Mouse (Mus musculus): ENCODE results near the gene Tnr. TPM values are rescaled to one million over a fixed set of nuclear protein-coding genes. Genes with fewer than 3 reads are reported as not detected.

The Tnr gene
- polyA plus RNA-seq, 1 experiment from 2014 or later, result 0.47 TPM

DNA sequence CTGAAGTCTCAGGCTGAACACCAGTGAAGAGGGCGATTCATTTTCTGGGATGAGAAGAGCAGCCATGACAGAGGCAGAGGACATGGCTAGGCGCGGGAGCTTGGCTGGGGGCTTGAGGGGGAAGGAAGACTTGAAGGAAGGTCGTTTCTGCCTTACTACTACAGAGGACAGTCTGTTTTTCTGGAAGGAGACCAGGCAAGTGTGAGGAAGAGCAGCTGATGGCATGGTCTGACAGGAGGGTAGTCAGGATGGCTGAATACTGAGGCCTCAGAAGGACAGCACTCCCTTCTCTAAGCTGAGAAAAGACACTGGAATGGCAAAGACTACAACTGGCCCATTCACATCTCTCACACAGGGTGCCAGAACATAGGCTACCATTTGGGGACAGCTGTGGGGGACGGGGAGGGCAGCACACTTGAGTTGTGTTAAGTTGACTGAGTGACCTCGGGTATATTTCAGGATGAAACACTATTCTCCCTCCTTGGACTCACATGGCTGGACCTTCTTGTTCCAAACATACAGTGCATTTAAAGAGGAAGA is 90.6 kb downstream of the Tnr start:
- Histone ChIP-seq H3K27ac (ENCODE audit: low read depth, low read length) (no peak overlapping the region), H3K4me2 (replicated peaks; ENCODE audit: low read depth) (no peak overlapping the region), H3K9me3 (ENCODE audit: control insufficient read depth) (no peaks in the 10 kb centered on the region), H3K27me3 (replicated peaks; ENCODE audit: control insufficient read depth, insufficient read depth, low read length) (no peaks in the 10 kb centered on the region), H3K9ac (ENCODE audit: low read depth, low read length) (no peak overlapping the region), H3K4me1 (replicated peaks; ENCODE audit: control insufficient read depth, insufficient read depth, low read length) (no peaks in the 10 kb centered on the region), H3K4me3 (ENCODE audit: low read depth, low read length) (no peak overlapping the region), H3K36me3 (ENCODE audit: control insufficient read depth, insufficient read depth) (no peaks in the 10 kb centered on the region)
- no peak for TF ChIP-seq CTCF (IDR thresholded peaks at IDR 0.05; ENCODE audit: low read depth)
- 68% methylated on average over 6 of the region's 6 CpGs for WGBS
- ATAC-seq, result no peak

DNA sequence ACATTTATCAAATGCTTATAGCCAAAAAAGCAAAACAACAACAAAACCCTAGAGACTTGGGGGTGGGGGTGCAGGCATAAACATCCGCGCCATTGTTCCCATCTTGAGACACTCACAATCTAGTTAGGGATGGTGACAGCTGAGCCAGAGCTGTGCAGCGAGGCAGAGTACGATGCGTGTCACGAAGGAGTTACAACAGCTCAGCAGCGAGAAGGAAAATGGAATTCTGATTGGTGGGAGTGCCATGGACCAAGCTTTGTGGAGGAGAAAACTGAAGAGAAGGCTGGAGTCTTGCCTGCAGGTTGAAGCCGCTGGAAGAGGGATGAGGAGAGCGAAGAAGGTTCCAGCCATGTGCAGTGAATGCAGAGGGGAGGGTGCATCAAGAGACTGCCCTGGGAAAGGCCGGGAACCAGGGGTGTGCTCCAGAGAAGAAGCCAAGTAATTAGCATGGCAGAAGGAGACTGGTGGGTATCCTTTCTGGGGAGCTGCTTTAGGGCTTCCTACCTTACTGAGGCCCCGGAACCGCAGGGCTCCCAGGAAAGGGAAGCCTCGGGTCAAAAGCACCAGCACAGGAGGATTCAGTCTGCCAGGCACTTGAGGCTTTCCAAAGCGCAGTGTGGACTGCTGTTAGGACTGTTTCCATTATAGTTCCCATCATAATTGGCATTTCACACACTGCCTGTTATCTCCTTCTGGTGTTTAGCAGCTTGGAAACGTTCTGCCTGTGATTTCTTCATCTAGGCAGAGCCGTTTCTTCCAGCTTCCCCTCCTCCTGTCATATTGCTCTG is 91.3 kb downstream of the Tnr start:
- H3K4me3 ChIP-seq (ENCODE audit: low read depth, low read length), result no peak overlapping the region
- no peaks in the 10 kb centered on the region for H3K4me1 ChIP-seq (replicated peaks; ENCODE audit: control insufficient read depth, insufficient read depth, low read length)
- H3K36me3 ChIP-seq (ENCODE audit: control insufficient read depth, insufficient read depth), result no peaks in the 10 kb centered on the region
- H3K9ac ChIP-seq (ENCODE audit: low read depth, low read length), result no peak overlapping the region
- H3K4me2 ChIP-seq (replicated peaks; ENCODE audit: low read depth), result no peak overlapping the region
- no peak for TF ChIP-seq CTCF (IDR thresholded peaks at IDR 0.05; ENCODE audit: low read depth)
- no peaks in the 10 kb centered on the region for H3K27me3 ChIP-seq (replicated peaks; ENCODE audit: control insufficient read depth, insufficient read depth, low read length)
- no peaks in the 10 kb centered on the region for H3K9me3 ChIP-seq (ENCODE audit: control insufficient read depth)
- H3K27ac ChIP-seq (ENCODE audit: low read depth, low read length), result no peak overlapping the region
- 66% methylated on average over 16 of the region's 16 CpGs for WGBS
- ATAC-seq, result no peak

DNA sequence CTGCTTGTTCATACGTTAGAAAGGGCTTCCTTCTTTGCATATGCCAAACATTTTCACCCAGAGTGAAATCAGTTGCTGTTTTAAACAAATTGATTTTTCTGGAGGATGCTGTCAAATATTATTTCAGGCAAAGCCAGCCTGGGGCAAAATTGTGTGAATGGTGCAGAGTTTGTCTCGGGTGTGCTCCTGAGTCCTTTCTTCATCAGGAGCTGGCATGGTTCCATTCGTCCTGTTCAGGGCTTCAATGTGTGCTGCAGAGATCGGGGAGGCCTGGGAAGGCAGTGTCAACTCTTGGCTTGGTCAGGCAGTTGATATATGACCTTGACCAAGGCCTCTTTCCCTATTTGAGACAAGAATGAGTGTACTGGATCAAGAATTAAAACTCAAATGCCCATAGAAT is 92.1 kb downstream of the Tnr start:
- H3K4me2 ChIP-seq (replicated peaks; ENCODE audit: low read depth), result no peak overlapping the region
- no peak overlapping the region for H3K27ac ChIP-seq (ENCODE audit: low read depth, low read length)
- no peak for ATAC-seq
- no peak for TF ChIP-seq CTCF (IDR thresholded peaks at IDR 0.05; ENCODE audit: low read depth)
- WGBS, result 67% methylated on average over 4 of the region's 4 CpGs
- no peaks in the 10 kb centered on the region for H3K4me1 ChIP-seq (replicated peaks; ENCODE audit: control insufficient read depth, insufficient read depth, low read length)
- no peaks in the 10 kb centered on the region for H3K9me3 ChIP-seq (ENCODE audit: control insufficient read depth)
- no peaks in the 10 kb centered on the region for H3K36me3 ChIP-seq (ENCODE audit: control insufficient read depth, insufficient read depth)
- H3K27me3 ChIP-seq (replicated peaks; ENCODE audit: control insufficient read depth, insufficient read depth, low read length), result no peaks in the 10 kb centered on the region
- no peak overlapping the region for H3K4me3 ChIP-seq (ENCODE audit: low read depth, low read length)
- H3K9ac ChIP-seq (ENCODE audit: low read depth, low read length), result no peak overlapping the region

DNA sequence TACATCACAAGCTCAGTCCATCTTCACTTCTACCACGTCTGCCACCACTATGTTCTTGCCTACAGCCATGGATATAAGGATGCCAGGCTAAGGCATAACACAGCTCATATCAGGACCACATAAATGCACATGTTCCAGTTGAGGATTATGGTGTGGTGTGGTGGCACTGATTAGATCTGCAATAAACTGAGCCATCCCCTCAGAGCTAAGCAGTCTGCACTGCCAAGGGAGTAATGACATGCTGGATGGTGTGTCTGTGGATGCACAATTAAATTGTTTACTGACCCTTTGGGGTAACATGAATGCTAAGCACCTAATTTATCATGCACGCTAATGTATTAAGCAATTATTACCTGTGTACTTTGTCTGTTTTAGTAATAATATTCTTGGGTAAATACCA is 95.6 kb downstream of the Tnr start:
- Histone ChIP-seq H3K4me1 (replicated peaks; ENCODE audit: control insufficient read depth, insufficient read depth, low read length) (no peaks in the 10 kb centered on the region), H3K27ac (ENCODE audit: low read depth, low read length) (no peak overlapping the region), H3K9me3 (ENCODE audit: control insufficient read depth) (no peaks in the 10 kb centered on the region), H3K36me3 (ENCODE audit: control insufficient read depth, insufficient read depth) (no peaks in the 10 kb centered on the region), H3K4me3 (ENCODE audit: low read depth, low read length) (no peak overlapping the region), H3K4me2 (replicated peaks; ENCODE audit: low read depth) (no peak overlapping the region), H3K9ac (ENCODE audit: low read depth, low read length) (no peak overlapping the region), H3K27me3 (replicated peaks; ENCODE audit: control insufficient read depth, insufficient read depth, low read length) (no peaks in the 10 kb centered on the region)
- WGBS, result 70% methylated on average over 2 of the region's 2 CpGs
- no peak for ATAC-seq
- no peak for TF ChIP-seq CTCF (IDR thresholded peaks at IDR 0.05; ENCODE audit: low read depth)

DNA sequence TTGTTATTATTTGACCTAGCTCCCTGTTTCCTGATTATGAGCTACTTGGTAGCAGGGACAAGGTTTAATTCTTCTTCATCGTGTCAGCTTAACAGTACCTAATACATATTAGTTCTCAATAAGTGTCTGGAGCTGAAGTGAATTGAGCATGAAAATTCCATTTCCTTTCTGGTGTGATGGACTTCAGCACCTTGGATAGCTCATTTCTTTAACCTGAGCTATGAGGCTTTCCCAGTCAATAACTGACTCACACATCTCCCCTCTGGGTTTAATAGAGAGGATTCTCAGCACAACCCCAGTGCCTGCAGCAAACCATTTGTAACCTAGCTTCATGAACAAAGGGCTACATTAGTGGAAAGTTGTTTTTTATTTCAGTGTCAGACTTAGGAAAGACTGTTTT is 97.8 kb downstream of the Tnr start:
- H3K4me1 ChIP-seq (replicated peaks; ENCODE audit: control insufficient read depth, insufficient read depth, low read length), result no peaks in the 10 kb centered on the region
- no peaks in the 10 kb centered on the region for H3K36me3 ChIP-seq (ENCODE audit: control insufficient read depth, insufficient read depth)
- WGBS, result 60% methylated on average over 1 of the region's 1 CpGs
- no peak for ATAC-seq
- H3K4me2 ChIP-seq (replicated peaks; ENCODE audit: low read depth), result no peak overlapping the region
- no peaks in the 10 kb centered on the region for H3K9me3 ChIP-seq (ENCODE audit: control insufficient read depth)
- H3K9ac ChIP-seq (ENCODE audit: low read depth, low read length), result no peak overlapping the region
- TF ChIP-seq CTCF (IDR thresholded peaks at IDR 0.05; ENCODE audit: low read depth), result no peak
- no peaks in the 10 kb centered on the region for H3K27me3 ChIP-seq (replicated peaks; ENCODE audit: control insufficient read depth, insufficient read depth, low read length)
- H3K4me3 ChIP-seq (ENCODE audit: low read depth, low read length), result no peak overlapping the region
- no peak overlapping the region for H3K27ac ChIP-seq (ENCODE audit: low read depth, low read length)

DNA sequence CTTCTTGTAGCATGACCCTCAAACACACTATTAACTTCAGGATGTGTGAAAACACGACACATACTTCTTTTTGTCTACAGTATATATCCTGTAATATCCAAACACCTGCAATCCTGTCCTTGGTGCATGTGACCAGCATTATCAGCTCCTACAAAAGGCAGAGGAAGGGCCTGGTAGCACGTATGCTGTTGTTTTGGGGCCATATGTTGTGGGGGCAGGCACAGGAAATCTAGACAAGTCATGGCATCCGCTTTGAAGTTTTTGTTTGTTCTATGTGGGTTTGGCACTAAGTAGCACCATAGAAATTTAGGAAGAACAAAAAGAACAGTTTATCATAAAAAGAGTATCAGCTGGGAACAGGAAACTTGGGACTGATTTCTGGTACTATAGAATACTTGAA is 105.5 kb downstream of the Tnr start:
- H3K36me3 ChIP-seq (ENCODE audit: control insufficient read depth, insufficient read depth), result no peaks in the 10 kb centered on the region
- TF ChIP-seq CTCF (IDR thresholded peaks at IDR 0.05; ENCODE audit: low read depth), result no peak
- no peak overlapping the region for H3K4me2 ChIP-seq (replicated peaks; ENCODE audit: low read depth)
- no peak overlapping the region for H3K9ac ChIP-seq (ENCODE audit: low read depth, low read length)
- no peak overlapping the region for H3K27ac ChIP-seq (ENCODE audit: low read depth, low read length)
- no peaks in the 10 kb centered on the region for H3K9me3 ChIP-seq (ENCODE audit: control insufficient read depth)
- no peak for ATAC-seq
- H3K4me1 ChIP-seq (replicated peaks; ENCODE audit: control insufficient read depth, insufficient read depth, low read length), result no peaks in the 10 kb centered on the region
- 80% methylated on average over 3 of the region's 3 CpGs for WGBS
- H3K27me3 ChIP-seq (replicated peaks; ENCODE audit: control insufficient read depth, insufficient read depth, low read length), result no peaks in the 10 kb centered on the region
- H3K4me3 ChIP-seq (ENCODE audit: low read depth, low read length), result no peak overlapping the region

Measured in intestine, postnatal 0 days (tissue).